8 mouse cellular contexts compared by ENCODE assay signal in genomic region chr6:67318451-67318850, GRCm38 (mm10). TPM values are rescaled to one million over a fixed set of nuclear protein-coding genes. Genes with fewer than 3 reads are reported as not detected.
DNase-seq lines count a peak whose midpoint lies in the region; ATAC-seq and TF ChIP-seq lines count a peak whose summit lies in the region.

No protein-coding gene starts in this region.

- no peaks in the 10 kb centered on the region for H3K4me1 ChIP-seq in limb, embryonic 14.5 days (ENCODE audit: control insufficient read depth, insufficient read depth, low read length)
- H3K4me1 ChIP-seq in midbrain, postnatal 0 days (ENCODE audit: insufficient read depth, low read length): no peaks in the 10 kb centered on the region
- H3K4me1 ChIP-seq in stomach, postnatal 0 days (replicated peaks; ENCODE audit: control insufficient read depth, insufficient read depth): no peaks in the 10 kb centered on the region

- no peaks in the 10 kb centered on the region for H3K27me3 ChIP-seq in limb, embryonic 14.5 days (ENCODE audit: control insufficient read depth, insufficient read depth, low read length)
- no peaks in the 10 kb centered on the region for H3K27me3 ChIP-seq in midbrain, postnatal 0 days (ENCODE audit: insufficient read depth, low read length)
- no peaks in the 10 kb centered on the region for H3K27me3 ChIP-seq in stomach, postnatal 0 days (ENCODE audit: control insufficient read depth, insufficient read depth, low read length)

- intact Hi-C loops in gastrocnemius, postnatal 14 days (cut with DNase I; ENCODE audit: low total_unique reads): loop anchor here (5.0 to 10.0 kb wide), 2 partner anchors 124 to 146 kb away; no protein-coding TSS in a partner anchor

- no peak overlapping the region for H3K4me2 ChIP-seq in limb, embryonic 14.5 days (replicated peaks; ENCODE audit: low read depth, low read length, severe bottlenecking)
- no peak overlapping the region for H3K4me2 ChIP-seq in midbrain, postnatal 0 days (ENCODE audit: low read depth, low read length, poor library complexity, severe bottlenecking)
- H3K4me2 ChIP-seq in stomach, postnatal 0 days (replicated peaks; ENCODE audit: low read depth): no peak overlapping the region

- no peak overlapping the region for H3K9ac ChIP-seq in limb, embryonic 14.5 days (ENCODE audit: low read depth, low read length, severe bottlenecking)
- H3K9ac ChIP-seq in midbrain, postnatal 0 days (replicated peaks; ENCODE audit: low read length, poor library complexity, severe bottlenecking): no peak overlapping the region
- H3K9ac ChIP-seq in stomach, postnatal 0 days (ENCODE audit: low read length): no peak overlapping the region

- H3K4me3 ChIP-seq in limb, embryonic 14.5 days (replicated peaks; ENCODE audit: low read length): no peak overlapping the region
- no peak overlapping the region for H3K4me3 ChIP-seq in midbrain, postnatal 0 days (ENCODE audit: low read depth, low read length)
- H3K4me3 ChIP-seq in stomach, postnatal 0 days (ENCODE audit: low read depth, low read length): no peak overlapping the region

- no peaks in the 10 kb centered on the region for H3K36me3 ChIP-seq in limb, embryonic 14.5 days (ENCODE audit: control insufficient read depth, insufficient read depth, low read length)
- H3K36me3 ChIP-seq in midbrain, postnatal 0 days (ENCODE audit: insufficient read depth, low read length): no peaks in the 10 kb centered on the region
- H3K36me3 ChIP-seq in stomach, postnatal 0 days (ENCODE audit: control insufficient read depth, insufficient read depth, low read length): no peaks in the 10 kb centered on the region

- WGBS in limb, embryonic 14.5 days: 36% methylated on average over 10 of the region's 10 CpGs
- 31% methylated on average over 10 of the region's 10 CpGs for WGBS in midbrain, postnatal 0 days
- 20% methylated on average over 10 of the region's 10 CpGs for WGBS in stomach, postnatal 0 days

- no peak overlapping the region for H3K27ac ChIP-seq in limb, embryonic 14.5 days (replicated peaks; ENCODE audit: low read depth, low read length)
- no peak overlapping the region for H3K27ac ChIP-seq in midbrain, postnatal 0 days (ENCODE audit: low read depth, low read length)
- no peak overlapping the region for H3K27ac ChIP-seq in stomach, postnatal 0 days (replicated peaks)

- no peak for ATAC-seq in limb, embryonic 14.5 days (ENCODE audit: low FRiP score, low read depth)
- ATAC-seq in midbrain, postnatal 0 days (ENCODE audit: low FRiP score): 0 out of 2 replicates have a peak, but pooled peaks have one; percentile 54
- ATAC-seq in stomach, postnatal 0 days (ENCODE audit: low FRiP score, low TSS enrichment): peak; percentile 77

- no peak for TF ChIP-seq POLR2A in limb, embryonic 14.5 days (IDR thresholded peaks at IDR 0.05; ENCODE audit: borderline replicate concordance, extremely low read depth, insufficient read depth, insufficient read length)

- TF ChIP-seq EP300 in stomach, postnatal 0 days (optimal IDR thresholded peaks at IDR 0.05): no peak

- peak; percentile 53 for DNase-seq in 416B (ENCODE audit: low read depth)
- peak; percentile 62 for DNase-seq in adrenal gland, adult 2 months
- DNase-seq in embryo, embryonic 10 days (ENCODE audit: low spot score): peak; percentile 81
- peak; percentile 73 for DNase-seq in gastrocnemius, postnatal 14 days
- DNase-seq in kidney, adult 18-20 months: peak; percentile 71
- peak; percentile 45 for DNase-seq in limb, embryonic 14.5 days (ENCODE audit: low spot score)
- peak; percentile 64 for DNase-seq in midbrain, postnatal 0 days (ENCODE audit: low spot score)
- peak; percentile 81 for DNase-seq in stomach, postnatal 0 days (ENCODE audit: low spot score)

- no peaks in the 10 kb centered on the region for H3K9me3 ChIP-seq in limb, embryonic 14.5 days (ENCODE audit: control insufficient read depth, low read length)
- H3K9me3 ChIP-seq in midbrain, postnatal 0 days (ENCODE audit: low read length): no peaks in the 10 kb centered on the region
- no peaks in the 10 kb centered on the region for H3K9me3 ChIP-seq in stomach, postnatal 0 days (ENCODE audit: control insufficient read depth, low read length)

- peak; percentile 75 for TF ChIP-seq CTCF in midbrain, postnatal 0 days (IDR thresholded peaks at IDR 0.05)
- TF ChIP-seq CTCF in stomach, postnatal 0 days (IDR thresholded peaks at IDR 0.05; ENCODE audit: low read depth): peak; percentile 87

RNA-seq across cellular contexts. Expression of gene Il12rb2, which starts 57.5 kb away (rescaled TPM):
- total RNA-seq in adrenal gland, adult 2 months (2021): under 1 TPM; 0.10 to 0.32 TPM
- polyA plus RNA-seq in adrenal gland, adult 2 months (2012; rRNA removed): 0.03 and 0.21 TPM in 2 replicates
- under 1 TPM; 0.08 to 0.11 TPM for total RNA-seq in gastrocnemius, postnatal 14 days (2021)
- 0.31 and 0.33 TPM in 2 replicates for polyA plus RNA-seq in limb, embryonic 14.5 days (2012; rRNA removed)
- 0.08 TPM in 2 replicates for polyA plus RNA-seq in limb, embryonic 14.5 days (2014; fragmentation: Nextera tagmentation; extraction: Ambion mirVana)
- total RNA-seq in midbrain, postnatal 0 days (2014; rRNA removed): 0.22 and 0.24 TPM in 2 replicates
- polyA plus RNA-seq in midbrain, postnatal 0 days (2015; fragmentation: Nextera tagmentation; extraction: Ambion mirVana): 0.07 TPM in 1 of 2 replicates, not detected in the other
- 0.02 TPM in 1 of 2 replicates, not detected in the other for polyA plus RNA-seq in stomach, postnatal 0 days (2015; fragmentation: Nextera tagmentation; extraction: Ambion mirVana)
